Mouse (Mus musculus): ENCODE measurements at regions not wholly inside any gene's neighbourhood (a gene's known extent, or its start where the extent isn't known, plus 50 kb on each side); places are given as distances from the start of the nearest gene placed in this dataset.

DNA sequence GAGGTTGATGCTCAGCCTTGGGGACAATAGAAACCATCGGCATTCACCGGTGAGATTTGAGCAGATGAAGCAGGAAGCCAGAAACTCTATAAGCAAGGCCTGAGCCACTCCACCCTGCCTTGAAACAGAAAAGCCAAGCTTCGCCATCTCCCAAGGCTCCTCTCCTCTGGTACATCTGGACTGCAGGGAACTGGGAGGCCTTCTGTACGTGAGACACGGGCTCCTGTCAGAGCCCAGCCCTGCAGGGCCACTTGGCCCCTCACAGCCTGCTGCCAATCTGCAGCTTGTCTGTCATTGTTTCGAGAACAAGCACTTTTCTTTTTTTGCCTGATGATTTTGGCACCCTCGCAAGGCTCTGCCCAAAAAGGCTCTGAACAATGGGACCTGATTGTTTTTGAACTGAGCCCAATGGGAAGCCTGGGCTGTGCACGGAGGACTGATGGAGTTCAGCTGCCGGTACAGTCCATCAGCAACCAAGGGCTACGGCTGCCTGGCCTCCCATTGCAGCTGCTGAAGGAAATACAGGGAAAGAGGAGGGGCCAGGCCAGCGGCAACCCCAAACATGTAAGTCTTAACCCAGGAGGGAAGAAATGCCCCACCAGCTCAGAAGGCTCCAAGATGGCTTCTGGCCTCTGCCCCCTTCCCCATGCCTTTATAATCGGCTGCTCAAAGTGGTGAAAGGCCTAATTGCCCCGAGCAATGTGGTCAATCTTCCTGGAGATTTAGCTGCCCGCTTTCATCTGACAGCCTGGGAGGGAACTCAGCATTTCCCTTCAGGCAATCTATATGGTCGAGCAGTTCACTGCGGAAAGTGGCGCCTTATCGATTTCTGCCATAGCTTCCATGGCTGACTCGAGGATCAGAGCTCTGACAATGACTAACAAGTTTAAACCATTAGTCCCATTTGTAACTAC lies 332.2 kb downstream of the Psat1 start:
- TF ChIP-seq CTCF (IDR thresholded peaks at IDR 0.05; ENCODE audit: borderline replicate concordance, insufficient read depth, low read depth, low read length) = no peak
- TF ChIP-seq POLR2A (IDR thresholded peaks at IDR 0.05; ENCODE audit: borderline replicate concordance, insufficient read depth, low read length) = no peak

Measured in cerebellum, adult 2 months (tissue).